Mouse (Mus musculus) thymus, adult 18-20 months (tissue): ENCODE measurements around the gene Abcc5.
A peak's percentile ranks its signal among the peaks of the same experiment; 100 is the strongest.
"Not testable (repeated sequence)": the region's sequence is repeated elsewhere in the genome, so short reads cannot be mapped to it uniquely, and the experiment has no call there.

Experiments used
- DNase-seq, 2 experiments: peaks; one replicate each; pipeline ENCODE4 v3.0.0; 2022; ENCODE audit warnings: mixed read lengths in 2 of 2

The Abcc5 gene

GRCm38 (mm10) chr16:20425855-20426598, at the start of gene Abcc5:
Abcc5 (minus strand) TSS chr16:20426394.
- peak; percentile 90 to 93 for DNase-seq

- no peak for DNase-seq
Measured at GRCm38 (mm10) chr16:20475335-20475734, 49.1 kb upstream of the Abcc5 start.

GRCm38 (mm10) chr16:20474786-20475185, 48.6 kb upstream of the Abcc5 start:
- DNase-seq, result no peak

GRCm38 (mm10) chr16:20474211-20474610, 48.0 kb upstream of the Abcc5 start:
- no peak for DNase-seq

GRCm38 (mm10) chr16:20473748-20474147, 47.6 kb upstream of the Abcc5 start:
- DNase-seq, result no peak

GRCm38 (mm10) chr16:20471686-20472085, 45.5 kb upstream of the Abcc5 start:
- no peak for DNase-seq

- no peak for DNase-seq
Measured at GRCm38 (mm10) chr16:20470981-20471380, 44.8 kb upstream of the Abcc5 start.

- DNase-seq, result no peak
Measured at GRCm38 (mm10) chr16:20464725-20465124, 38.5 kb upstream of the Abcc5 start.

GRCm38 (mm10) chr16:20458736-20459135, 32.5 kb upstream of the Abcc5 start:
- DNase-seq, result peak in 1 of 2 experiments; percentile 51

GRCm38 (mm10) chr16:20456106-20456505, 29.9 kb upstream of the Abcc5 start:
- no peak for DNase-seq

- DNase-seq, result no peak
Measured at GRCm38 (mm10) chr16:20454155-20454654, 28.0 kb upstream of the Abcc5 start.

GRCm38 (mm10) chr16:20451774-20452173, 25.6 kb upstream of the Abcc5 start:
- DNase-seq, result no peak

- DNase-seq, result no peak
Measured at GRCm38 (mm10) chr16:20445871-20446270, 19.7 kb upstream of the Abcc5 start.

GRCm38 (mm10) chr16:20444831-20445388, 18.7 kb upstream of the Abcc5 start:
- no peak for DNase-seq

GRCm38 (mm10) chr16:20442871-20443270, 16.7 kb upstream of the Abcc5 start:
- DNase-seq, result no peak

GRCm38 (mm10) chr16:20438673-20439415, 12.7 kb upstream of the Abcc5 start:
- no peak for DNase-seq

- not testable (repeated sequence) for DNase-seq
Measured at GRCm38 (mm10) chr16:20438046-20438445, 11.9 kb upstream of the Abcc5 start.

GRCm38 (mm10) chr16:20436281-20436680, 10.1 kb upstream of the Abcc5 start:
- DNase-seq, result no peak

GRCm38 (mm10) chr16:20429328-20429727, 3.1 kb upstream of the Abcc5 start:
- DNase-seq, result no peak

- DNase-seq, result no peak
Measured at GRCm38 (mm10) chr16:20427566-20427965, 1.4 kb upstream of the Abcc5 start.

GRCm38 (mm10) chr16:20424719-20425650, 1.2 kb downstream of the Abcc5 start:
- DNase-seq, result peak in 1 of 2 experiments; percentile 15

- DNase-seq, result no peak
Measured at GRCm38 (mm10) chr16:20424226-20424663, 1.9 kb downstream of the Abcc5 start.
